Mouse (Mus musculus) right cerebral cortex, adult 18-20 months (tissue): Measurements from ENCODE around the gene Npas3.
"Not testable (repeated sequence)": the region's sequence is repeated elsewhere in the genome, so short reads cannot be mapped to it uniquely, and the experiment has no call there.

Experiments
- DNase-seq: peaks from one replicate; pipeline ENCODE4 v3.0.0; 2022; ENCODE audit warnings: mixed read lengths

Gene Npas3

GRCm38 (mm10) chr12:53248101-53248727 lies at the start of gene Npas3:
Gene Npas3 (plus strand): TSS chr12:53248677.
- peak; percentile 57 for DNase-seq

DNA sequence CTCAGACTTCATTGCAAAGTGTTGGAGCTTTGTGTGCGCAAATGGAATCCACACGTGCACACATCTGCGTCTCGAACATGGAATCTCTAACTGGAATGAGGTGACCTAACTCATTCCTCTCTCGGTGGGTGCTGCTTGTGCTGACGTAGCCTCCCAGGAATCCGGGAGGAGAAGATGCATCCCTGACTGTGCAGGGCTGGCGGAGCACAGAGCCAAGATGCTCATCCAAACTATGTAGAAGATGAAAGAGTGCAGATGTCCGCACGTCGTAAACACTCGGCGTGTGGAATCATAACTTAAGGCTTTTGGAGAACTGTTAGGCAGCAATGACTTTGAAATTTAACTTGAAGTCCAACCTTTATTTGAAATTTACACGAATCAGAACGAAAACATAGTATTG lies 31.3 kb upstream of the Npas3 start:
- DNase-seq, result no peak

DNA sequence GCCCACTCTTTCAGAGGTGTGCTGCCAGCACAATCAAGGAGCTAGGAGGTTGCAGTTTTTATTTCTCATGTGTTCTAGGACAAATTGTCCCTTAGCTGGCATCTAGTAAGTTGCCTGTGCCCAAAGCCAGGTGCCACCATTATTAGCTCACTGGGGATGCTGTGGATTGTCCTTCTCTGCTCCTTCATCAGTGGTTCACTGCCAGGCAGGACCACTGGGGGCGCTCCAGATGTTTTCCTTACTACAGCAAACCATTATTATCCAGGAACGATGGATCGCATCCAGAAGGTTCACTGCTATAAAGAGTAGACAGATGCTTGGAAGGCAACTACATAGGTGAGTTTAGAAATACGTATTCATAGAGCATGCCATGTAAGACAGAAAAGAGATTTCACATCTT lies 25.7 kb upstream of the Npas3 start:
- no peak for DNase-seq

- DNase-seq, result no peak
These were observed 21.1 kb upstream of the Npas3 start for GRCm38 (mm10) chr12:53227356-53227755.

DNA sequence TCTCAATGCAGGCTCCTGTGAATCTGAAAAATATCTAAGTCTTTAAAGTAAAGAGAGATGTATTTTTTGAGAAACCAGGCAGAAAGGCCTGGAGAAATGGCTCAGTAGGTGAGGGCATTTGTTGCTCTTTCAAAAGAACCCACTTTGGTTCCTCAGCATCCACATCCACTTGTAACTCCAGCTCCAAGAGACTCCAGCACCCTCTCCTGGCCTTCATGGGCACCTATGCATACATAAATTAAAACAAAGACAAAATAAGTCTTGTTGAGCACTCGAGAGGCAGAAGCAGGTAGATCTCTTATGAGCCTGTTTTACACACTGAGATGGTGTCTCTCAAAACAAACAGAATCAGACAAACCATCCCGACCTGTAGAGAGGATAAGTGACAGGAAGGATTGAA lies 19.1 kb upstream of the Npas3 start:
- no peak for DNase-seq

DNA sequence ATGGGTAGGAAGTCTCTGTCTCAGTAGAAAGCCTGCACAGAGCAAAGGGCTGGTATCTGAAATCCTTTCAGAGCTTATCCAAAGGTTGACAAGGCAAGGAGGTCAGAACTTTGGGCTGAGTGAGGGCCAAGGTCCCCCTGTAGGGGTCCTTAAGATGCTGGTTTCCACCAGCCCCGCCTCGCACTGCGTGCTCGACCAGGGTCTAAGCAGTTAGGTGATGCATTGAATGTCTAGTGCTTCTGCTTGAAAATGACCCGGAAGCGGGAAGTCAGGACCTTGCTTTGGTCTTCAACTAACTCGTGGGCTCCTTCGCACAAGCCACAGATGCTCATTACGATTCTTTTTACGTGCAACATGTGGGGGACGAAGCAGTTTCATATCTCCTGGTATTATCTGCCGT lies 2.3 kb upstream of the Npas3 start:
- DNase-seq, result no peak

DNA sequence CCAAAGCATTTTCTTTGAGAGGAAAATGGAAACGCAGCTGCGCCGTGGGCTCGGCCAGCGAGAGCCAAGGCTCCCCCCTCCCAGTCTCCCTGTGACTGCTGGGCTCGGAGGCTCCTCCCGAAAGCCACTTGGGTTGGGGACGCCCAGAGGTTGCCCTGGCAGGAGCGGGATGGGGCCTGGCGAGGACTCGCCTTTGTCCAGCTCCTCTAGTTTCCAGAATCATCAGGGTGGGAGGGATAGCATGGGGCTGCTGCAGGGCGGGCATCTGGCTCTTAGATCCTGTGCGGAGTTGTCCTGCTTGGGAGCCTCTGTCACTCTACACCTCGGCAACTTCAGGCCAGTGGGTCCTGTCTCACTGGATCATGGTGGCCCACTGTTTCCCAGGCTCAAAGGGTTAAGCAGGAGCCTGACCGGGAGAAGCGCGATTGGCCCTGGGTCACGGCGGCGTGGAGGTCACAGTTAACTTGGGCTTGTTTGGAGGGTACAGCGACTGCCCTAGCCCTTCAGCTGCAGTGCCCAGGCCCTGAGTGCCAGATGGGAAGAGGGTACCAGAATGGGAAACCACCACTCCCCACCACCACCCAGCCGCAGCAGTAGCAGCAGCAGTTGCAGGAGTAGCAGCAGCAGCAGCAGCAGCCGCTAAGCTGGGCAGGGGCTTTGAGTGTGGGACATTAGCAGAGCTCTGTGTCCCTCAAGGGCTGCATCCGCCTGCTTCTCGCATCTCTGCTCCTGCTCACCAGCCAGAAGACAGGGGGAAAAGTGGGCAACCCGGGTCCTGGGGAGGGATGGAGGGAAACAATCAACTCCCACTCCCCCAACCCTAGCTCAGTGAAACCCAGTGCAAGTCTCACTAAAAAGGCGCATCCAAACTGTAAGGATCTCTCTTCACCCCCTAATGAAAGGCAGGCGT lies 1.6 kb upstream of the Npas3 start:
- DNase-seq, result no peak

- DNase-seq, result no peak
These were observed 914 bp upstream of the Npas3 start for GRCm38 (mm10) chr12:53247491-53248035.

DNA sequence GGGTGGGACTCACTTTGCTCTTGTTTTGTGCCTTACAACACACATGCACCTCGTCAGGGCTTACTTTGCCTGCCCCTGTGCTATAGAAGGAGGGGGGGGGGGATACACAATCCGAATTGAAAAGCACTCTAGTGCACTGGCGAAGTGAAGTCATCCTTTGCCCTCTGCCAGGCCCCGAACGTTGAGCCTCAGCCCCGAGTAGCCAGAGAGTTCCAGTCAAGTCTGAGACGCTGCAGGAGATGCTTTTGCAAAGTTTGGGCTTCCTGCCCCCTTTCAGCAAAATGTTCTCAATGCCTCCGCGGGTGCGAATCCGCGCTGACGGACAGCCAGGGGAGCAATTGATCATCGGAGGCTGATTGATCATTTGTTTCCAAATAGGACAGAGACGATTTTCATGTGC lies 319 bp downstream of the Npas3 start:
- no peak for DNase-seq

GRCm38 (mm10) chr12:53251701-53252181 lies 3.3 kb downstream of the Npas3 start:
- DNase-seq, result no peak

GRCm38 (mm10) chr12:53252213-53252571 lies 3.7 kb downstream of the Npas3 start:
- DNase-seq, result no peak

- no peak for DNase-seq
These were observed 4.3 kb downstream of the Npas3 start for GRCm38 (mm10) chr12:53252572-53253422.

- no peak for DNase-seq
These were observed 5.1 kb downstream of the Npas3 start for GRCm38 (mm10) chr12:53253461-53254159.

DNA sequence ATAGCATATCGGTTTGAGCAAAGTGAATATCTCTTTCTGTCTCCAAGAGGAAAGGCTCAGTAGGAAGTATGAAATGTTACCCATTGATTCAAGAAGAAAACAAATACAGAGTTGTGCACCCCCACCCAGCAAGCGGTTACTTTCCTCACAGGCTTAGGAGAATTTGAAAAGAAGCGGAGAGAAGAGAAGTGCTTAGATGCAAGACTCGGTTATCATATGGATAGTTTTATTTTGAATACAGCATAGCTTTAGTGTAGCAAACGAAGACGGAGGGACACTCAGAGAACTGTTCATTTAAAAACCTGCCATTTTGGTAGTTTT lies 5.6 kb downstream of the Npas3 start:
- DNase-seq, result no peak

DNA sequence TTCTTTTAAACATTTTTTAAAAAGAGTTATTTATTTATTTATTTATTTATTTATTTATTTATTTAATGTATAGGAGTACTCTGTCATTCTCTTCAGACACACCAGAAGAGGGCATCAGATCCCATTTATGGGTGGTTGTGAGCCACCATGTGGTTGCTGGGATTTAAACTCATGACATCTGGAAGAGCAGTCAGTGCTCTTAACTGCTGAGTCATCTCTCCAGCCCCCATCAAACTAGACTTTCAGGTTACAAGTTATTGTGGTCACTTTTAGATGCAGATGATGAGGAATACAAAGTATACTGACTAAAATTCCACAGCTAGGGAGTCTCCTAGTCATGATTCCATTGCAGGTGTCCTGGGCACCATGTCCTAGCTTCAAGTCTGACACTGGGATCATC lies 26.0 kb downstream of the Npas3 start:
- DNase-seq, result not testable (repeated sequence)

DNA sequence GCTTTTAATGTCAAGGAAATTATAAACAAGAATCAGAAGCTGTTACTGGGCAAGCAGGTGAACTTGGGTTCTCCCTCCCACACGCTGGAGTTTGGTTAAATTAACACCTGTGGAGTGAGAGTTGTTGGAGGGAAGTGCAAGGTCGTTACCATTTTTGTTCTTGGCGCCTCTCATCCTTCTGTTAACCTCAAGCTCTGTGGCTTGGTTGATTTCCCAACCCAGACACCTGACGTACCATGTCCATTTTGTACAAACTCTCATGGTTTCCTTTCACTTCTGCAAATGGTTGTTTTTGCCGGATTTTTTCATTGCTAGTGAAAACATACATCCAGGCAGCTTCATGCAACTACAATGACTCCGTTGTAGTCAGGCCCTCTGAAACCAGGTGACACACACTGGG lies 28.9 kb downstream of the Npas3 start:
- no peak for DNase-seq

DNA sequence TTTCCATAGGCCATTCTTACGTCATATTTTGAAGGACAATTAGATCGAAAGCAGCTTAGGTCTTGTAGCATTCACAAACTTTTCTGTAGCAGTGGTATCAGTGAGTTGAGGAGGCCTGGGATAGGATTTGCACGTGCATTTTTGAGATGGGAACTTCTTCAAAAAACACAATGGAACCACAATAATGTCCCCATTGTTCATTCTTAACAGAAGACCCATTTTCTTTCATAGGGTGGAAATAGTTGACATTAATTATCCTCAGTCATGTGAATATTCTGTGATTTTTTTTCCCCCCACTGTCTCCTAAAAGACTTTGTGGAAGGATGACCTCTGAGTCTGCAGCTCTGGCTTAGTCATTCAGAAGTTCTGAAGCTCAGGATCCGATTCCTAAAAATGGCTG lies 41.9 kb downstream of the Npas3 start:
- no peak for DNase-seq

DNA sequence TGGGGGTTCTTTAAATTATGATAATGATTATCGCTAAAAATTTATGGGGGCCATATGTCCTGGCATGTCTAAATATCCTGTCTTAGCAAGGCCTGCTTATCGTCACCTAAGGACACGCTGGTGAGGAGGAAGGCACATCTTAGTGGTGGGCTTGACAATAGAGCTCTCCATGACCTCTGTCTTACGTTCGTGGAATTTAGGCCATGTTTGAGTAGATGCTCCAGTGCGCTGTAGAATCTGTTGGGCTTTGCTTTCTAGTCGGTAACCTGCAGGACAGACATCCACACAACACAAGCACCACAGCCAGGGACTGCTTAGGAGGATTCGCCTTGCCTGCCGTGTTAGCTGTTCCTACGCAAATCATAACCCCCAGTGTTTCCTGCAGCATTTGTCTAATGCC lies 42.4 kb downstream of the Npas3 start:
- no peak for DNase-seq

- DNase-seq, result no peak
These were observed 43.5 kb downstream of the Npas3 start for GRCm38 (mm10) chr12:53292010-53292409.

DNA sequence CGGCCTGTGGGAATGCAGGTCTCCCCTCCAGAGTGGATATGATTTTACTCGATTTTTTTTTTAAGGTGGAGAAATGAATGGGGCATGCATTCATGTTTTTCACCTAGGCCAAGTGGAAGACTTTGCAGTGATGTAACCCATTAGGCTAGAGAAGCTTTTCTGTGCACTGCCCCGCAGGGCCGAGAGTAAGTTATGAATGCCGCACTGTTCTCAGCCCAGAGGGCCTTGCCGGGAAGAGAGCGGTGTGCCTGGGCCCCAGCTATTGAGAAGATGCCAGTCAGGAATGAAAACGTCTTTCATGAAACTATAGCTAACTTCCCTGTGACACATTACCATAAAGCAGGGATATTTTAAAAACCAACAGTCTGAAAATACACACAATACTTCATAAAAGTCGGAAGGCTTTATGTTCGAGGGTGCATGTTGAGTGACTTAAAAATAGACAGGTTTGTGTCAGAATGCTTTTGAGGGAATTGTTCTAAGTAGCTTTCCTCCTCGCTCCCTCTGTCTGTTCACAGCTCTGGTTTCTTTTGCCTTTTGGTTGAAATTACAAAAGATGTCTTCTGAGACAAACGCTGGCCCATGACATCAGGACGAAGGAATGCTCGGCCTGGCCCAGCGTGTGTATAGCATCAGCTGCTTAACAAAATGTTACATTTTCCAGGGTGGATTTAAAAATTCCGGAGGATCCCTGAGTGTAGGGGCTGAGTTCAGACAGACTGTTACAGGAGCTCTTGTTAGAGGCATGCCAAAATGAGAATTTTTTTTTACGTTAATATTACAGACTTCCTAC lies 44.2 kb downstream of the Npas3 start:
- peak; percentile 38 for DNase-seq

DNA sequence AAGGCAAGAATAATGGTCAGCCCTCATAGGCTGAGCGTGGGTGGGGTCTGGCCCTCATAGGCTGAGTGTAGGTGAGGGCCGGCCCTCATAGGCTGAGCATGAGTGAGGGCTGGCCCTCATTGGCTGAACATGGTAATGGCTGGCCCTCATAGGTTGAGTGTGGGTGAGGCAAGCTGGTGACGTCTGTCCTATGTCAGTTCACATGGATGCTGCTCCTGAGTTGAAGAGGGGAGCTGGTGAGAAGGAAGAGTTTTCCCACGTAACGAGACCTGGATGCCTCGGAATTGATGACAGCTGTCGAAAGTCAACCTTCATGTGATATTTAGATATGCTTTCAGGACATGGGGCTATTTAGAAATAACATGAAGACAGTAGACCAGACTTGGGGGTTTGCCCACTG lies 45.5 kb downstream of the Npas3 start:
- no peak for DNase-seq

DNA sequence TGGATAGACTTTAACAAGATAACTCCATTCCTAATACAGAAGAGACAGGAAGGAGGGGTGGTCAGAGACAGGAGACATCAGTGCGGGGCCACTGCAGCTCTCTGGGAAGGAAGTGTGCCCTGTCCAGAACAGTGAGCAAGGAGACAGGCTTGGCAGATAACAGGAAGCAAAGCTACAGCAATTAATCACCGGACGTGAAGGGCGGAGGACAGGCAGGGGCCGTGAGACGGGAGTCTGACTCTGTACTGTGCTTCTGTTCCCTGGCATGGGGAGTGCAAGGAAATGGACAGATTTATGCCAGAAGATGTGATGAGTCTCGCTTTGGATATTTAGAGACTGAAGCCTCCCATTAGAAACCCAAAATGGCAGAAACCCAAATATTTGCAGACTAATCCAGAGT lies 47.3 kb downstream of the Npas3 start:
- DNase-seq, result no peak
